Mouse (Mus musculus) hindbrain, embryonic 11.5 days (tissue): Measurements from ENCODE around the gene Trim41. TPM values are rescaled to one million over a fixed set of nuclear protein-coding genes. Genes with fewer than 3 reads are reported as not detected.

ENCODE experiments used
- ATAC-seq: fragments of 200-750 bp; cut with Nextera tagmentation; 2 replicates; pipeline ENCODE4 v1.8.0; 2017; ENCODE audit warnings: mild to moderate bottlenecking, moderate TSS enrichment, moderate library complexity; ENCODE audit not compliant: low FRiP score
- DNase-seq: peaks from one replicate; pipeline ENCODE4 v3.0.0-alpha.2; 2015; ENCODE audit warnings: low spot score
- H3K27ac ChIP-seq: fragments of 300-500 bp; sonication (generic); 2 replicates; pipeline ENCODE4 v1.5.1; 2014; ENCODE audit warnings: mild to moderate bottlenecking, low read depth, low read length
- H3K27me3 ChIP-seq: fragments of 300-500 bp; sonication (generic); 2 replicates; pipeline ENCODE4 v1.6.1; 2014; ENCODE audit warnings: mild to moderate bottlenecking, low read length, moderate library complexity, mixed read lengths; ENCODE audit not compliant: control insufficient read depth, insufficient read depth
- H3K36me3 ChIP-seq: fragments of 300-500 bp; sonication (generic); 2 replicates; pipeline ENCODE4 v1.6.1; 2014; ENCODE audit warnings: mild to moderate bottlenecking, low read length, moderate library complexity, mixed read lengths; ENCODE audit not compliant: control insufficient read depth, insufficient read depth
- H3K4me1 ChIP-seq: fragments of 300-500 bp; sonication (generic); replicated peaks from 2 replicates; pipeline ENCODE4 v1.6.1; 2014; ENCODE audit warnings: low read length, mixed read lengths; ENCODE audit not compliant: control insufficient read depth, insufficient read depth
- H3K4me2 ChIP-seq: fragments of 300-500 bp; sonication (generic); replicated peaks from 2 replicates; pipeline ENCODE4 v1.6.1; 2014; ENCODE audit warnings: mild to moderate bottlenecking, low read depth, low read length
- H3K4me3 ChIP-seq: fragments of 300-500 bp; sonication (generic); 2 replicates; pipeline ENCODE4 v1.5.1; 2014; ENCODE audit warnings: low read depth, low read length
- H3K9ac ChIP-seq: fragments of 300-500 bp; sonication (generic); 2 replicates; pipeline ENCODE4 v1.6.1; 2014; ENCODE audit warnings: low read depth, low read length
- H3K9me3 ChIP-seq: fragments of 300-500 bp; sonication (generic); 2 replicates; pipeline ENCODE4 v1.6.1; 2016; ENCODE audit warnings: low read length; ENCODE audit not compliant: control insufficient read depth
- WGBS: fragments of 180-500 bp; shearing (Covaris S2); extraction: QIAGEN DNeasy Blood & Tissue Kit; methylation state at CpG from one replicate; pipeline ENCODE4 v1.1.7; 2014; 5-methylcytosine and 5-hydroxymethylcytosine counted together
- polyA plus RNA-seq: library from polyadenylated mRNA; unstranded; fragments of >200 nt; fragmentation: Nextera tagmentation; extraction: Ambion mirVana; gene quantifications from 2 replicates; pipeline ENCODE4 v1.2.1, GENCODE M21; 2014

The Trim41 gene
- polyA plus RNA-seq, 1 experiment from 2014 or later: 4.2 TPM

- H3K36me3 ChIP-seq: peaks cover 7% of the 10 kb centered on the region; the same call in 1 of the 2 replicates
- no peaks in the 10 kb centered on the region for H3K27me3 ChIP-seq
- H3K4me3 ChIP-seq: no peak overlapping the region
- no peak overlapping the region for H3K9ac ChIP-seq
- H3K4me2 ChIP-seq: no peak overlapping the region
- no peak overlapping the region for H3K27ac ChIP-seq
- no peaks in the 10 kb centered on the region for H3K4me1 ChIP-seq
- H3K9me3 ChIP-seq: no peaks in the 10 kb centered on the region
- ATAC-seq: no peak
- DNase-seq: no peak
Measured at GRCm38 (mm10) chr11:48813782-48814181, 3.4 kb downstream of the Trim41 start.

- WGBS: 94% methylated on average over 2 of the region's 2 CpGs
- peaks cover 15% of the 10 kb centered on the region; the same call in 1 of the 2 replicates for H3K36me3 ChIP-seq
- DNase-seq: no peak
Measured at GRCm38 (mm10) chr11:48810142-48810541, 7.0 kb downstream of the Trim41 start.

GRCm38 (mm10) chr11:48809434-48809830, 7.7 kb downstream of the Trim41 start:
- H3K36me3 ChIP-seq: peaks cover 15% of the 10 kb centered on the region; the same call in 1 of the 2 replicates
- ATAC-seq: no peak
- no peak for DNase-seq
- no peak overlapping the region for H3K9ac ChIP-seq
- H3K27ac ChIP-seq: no peak overlapping the region
- no peaks in the 10 kb centered on the region for H3K27me3 ChIP-seq
- no peaks in the 10 kb centered on the region for H3K9me3 ChIP-seq
- H3K4me2 ChIP-seq: no peak overlapping the region
- H3K4me1 ChIP-seq: no peaks in the 10 kb centered on the region
- 70% methylated on average over 4 of the region's 4 CpGs for WGBS
- H3K4me3 ChIP-seq: no peak overlapping the region

More at GRCm38 (mm10) chr11:48810142-48810541, 7.0 kb downstream of the Trim41 start:
- no peak for ATAC-seq
- H3K27me3 ChIP-seq: no peaks in the 10 kb centered on the region
- no peaks in the 10 kb centered on the region for H3K4me1 ChIP-seq
- no peak overlapping the region for H3K9ac ChIP-seq
- H3K4me3 ChIP-seq: no peak overlapping the region
- H3K4me2 ChIP-seq: no peak overlapping the region
- H3K9me3 ChIP-seq: no peaks in the 10 kb centered on the region
- H3K27ac ChIP-seq: no peak overlapping the region

- H3K9ac ChIP-seq: no peak overlapping the region
- ATAC-seq: no peak
- WGBS: 70% methylated on average over 16 of the region's 16 CpGs
- H3K27me3 ChIP-seq: no peaks in the 10 kb centered on the region
- H3K4me2 ChIP-seq: no peak overlapping the region
- H3K27ac ChIP-seq: no peak overlapping the region
- peaks cover 20% of the 10 kb centered on the region for H3K36me3 ChIP-seq
- no peaks in the 10 kb centered on the region for H3K4me1 ChIP-seq
- no peak for DNase-seq
- H3K9me3 ChIP-seq: no peaks in the 10 kb centered on the region
- H3K4me3 ChIP-seq: no peak overlapping the region
Measured at GRCm38 (mm10) chr11:48808737-48809433, 8.3 kb downstream of the Trim41 start.

- DNase-seq (no peak), ATAC-seq (no peak)
- Histone ChIP-seq H3K4me3 (no peak overlapping the region), H3K4me1 (no peaks in the 10 kb centered on the region), H3K4me2 (no peak overlapping the region), H3K27me3 (no peaks in the 10 kb centered on the region), H3K27ac (no peak overlapping the region), H3K9me3 (no peaks in the 10 kb centered on the region), H3K36me3 (peaks cover 24% of the 10 kb centered on the region), H3K9ac (no peak overlapping the region)
Measured at GRCm38 (mm10) chr11:48808304-48808646, 8.9 kb downstream of the Trim41 start.

- Histone ChIP-seq H3K9me3 (no peaks in the 10 kb centered on the region), H3K27ac (no peak overlapping the region), H3K4me1 (no peaks in the 10 kb centered on the region), H3K27me3 (no peaks in the 10 kb centered on the region), H3K4me2 (no peak overlapping the region), H3K4me3 (no peak overlapping the region), H3K9ac (no peak overlapping the region), H3K36me3 (peaks cover 24% of the 10 kb centered on the region)
- ATAC-seq (peak; percentile 13; the same call in 1 of the 2 replicates), DNase-seq (no peak)
- 67% methylated on average over 14 of the region's 14 CpGs for WGBS
Measured at GRCm38 (mm10) chr11:48807563-48808303, 9.4 kb downstream of the Trim41 start.

GRCm38 (mm10) chr11:48806856-48807562, 10.1 kb downstream of the Trim41 start:
- Histone ChIP-seq H3K9me3 (no peaks in the 10 kb centered on the region), H3K9ac (0 out of 2 replicates have a peak overlapping the region, but pooled peaks have one; percentile 7), H3K4me3 (no peak overlapping the region), H3K36me3 (peaks cover 20% of the 10 kb centered on the region), H3K27ac (no peak overlapping the region), H3K27me3 (no peaks in the 10 kb centered on the region), H3K4me1 (peaks cover 3% of the 10 kb centered on the region), H3K4me2 (no peak overlapping the region)
- 66% methylated on average over 21 of the region's 21 CpGs for WGBS
- ATAC-seq (peak; percentile 38; the same call in 1 of the 2 replicates), DNase-seq (no peak)

GRCm38 (mm10) chr11:48804922-48805321, 12.2 kb downstream of the Trim41 start:
- H3K9ac ChIP-seq: no peak overlapping the region
- peaks cover 9% of the 10 kb centered on the region for H3K4me1 ChIP-seq
- H3K4me3 ChIP-seq: no peak overlapping the region
- DNase-seq (no peak), ATAC-seq (no peak)
- peaks cover 17% of the 10 kb centered on the region for H3K36me3 ChIP-seq
- no peaks in the 10 kb centered on the region for H3K9me3 ChIP-seq
- H3K27me3 ChIP-seq: no peaks in the 10 kb centered on the region
- WGBS: 93% methylated on average over 2 of the region's 2 CpGs
- H3K4me2 ChIP-seq: no peak overlapping the region
- no peak overlapping the region for H3K27ac ChIP-seq
